Mouse (Mus musculus): ENCODE data around the gene Otop1. TPM values are rescaled to one million over a fixed set of nuclear protein-coding genes. Genes with fewer than 3 reads are reported as not detected.

The Otop1 gene
- polyA plus RNA-seq, 1 experiment from 2014 or later, result not detected

DNA sequence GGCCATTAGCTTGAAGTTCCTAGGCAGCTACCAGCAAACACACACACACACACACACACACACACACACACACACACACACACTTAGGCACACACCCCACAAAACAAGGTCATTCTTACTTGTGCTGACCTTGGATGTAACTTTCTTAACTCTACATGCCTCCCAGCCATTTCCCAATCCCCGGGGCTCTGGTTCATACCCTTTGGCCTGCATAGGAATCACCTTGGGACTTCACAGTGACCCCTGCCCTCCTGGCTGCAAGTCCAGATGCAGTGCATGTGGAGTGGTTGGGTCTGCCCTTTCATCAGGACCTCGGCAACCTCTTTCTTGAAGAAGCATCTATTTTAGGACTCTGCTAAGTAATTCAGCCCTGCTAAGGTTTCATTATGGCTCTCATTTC lies 29.5 kb downstream of the Otop1 start:
- no peak overlapping the region for H3K4me2 ChIP-seq

DNA sequence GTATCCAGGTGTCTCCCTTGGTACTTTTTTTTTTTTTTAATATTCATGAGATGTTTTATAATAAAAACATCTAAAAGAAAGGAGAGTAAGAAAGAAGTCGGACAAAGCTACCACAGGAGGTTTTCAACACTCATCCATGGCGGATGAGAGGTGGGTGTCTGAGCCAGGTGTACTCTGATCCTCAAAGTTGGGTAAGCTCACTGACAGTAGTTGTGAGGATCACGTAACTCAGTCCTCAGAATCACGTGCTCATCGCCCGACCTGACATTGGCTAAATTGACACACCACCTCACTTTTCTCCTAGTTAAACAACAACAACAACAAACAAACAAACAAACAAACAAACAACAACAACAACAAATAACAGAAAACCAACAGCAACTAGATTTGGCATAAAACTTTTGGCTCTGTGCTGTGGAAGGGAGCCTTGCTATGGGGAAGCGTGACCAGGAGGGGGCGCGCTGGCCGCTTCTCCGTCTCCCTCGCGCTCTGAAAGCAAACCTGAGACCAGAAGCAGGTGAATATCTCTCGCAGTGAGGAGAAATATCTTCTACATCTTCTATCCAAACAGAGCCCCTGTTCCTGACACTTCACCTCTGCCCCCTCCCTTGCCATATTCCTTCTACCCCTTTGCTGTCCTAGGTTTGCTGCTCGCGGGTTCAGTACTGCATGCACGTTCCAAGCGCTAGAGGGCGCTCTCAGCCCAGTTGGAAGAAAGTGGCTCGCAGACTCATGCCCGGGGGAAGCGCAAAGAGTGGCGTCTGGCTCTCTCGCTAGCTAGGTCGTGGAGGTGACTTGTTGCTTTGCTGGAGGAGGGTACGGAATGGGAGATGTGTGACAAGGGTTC lies 31.7 kb downstream of the Otop1 start:
- H3K27me3 ChIP-seq (replicated peaks), result no peaks in the 10 kb centered on the region; the same call in 1 of the 2 replicates
- peak overlapping the region; percentile 43 for H3K4me3 ChIP-seq (replicated peaks)
- H3K27ac ChIP-seq, result no peak overlapping the region
- peak; percentile 69 for ATAC-seq (ENCODE audit: insufficient read depth, low FRiP score, low read depth)
- no peaks in the 10 kb centered on the region for H3K36me3 ChIP-seq
- peak overlapping the region; percentile 76 for H3K4me2 ChIP-seq
- 8% methylated on average over 26 of the region's 26 CpGs for WGBS
- H3K4me1 ChIP-seq, result no peaks in the 10 kb centered on the region
- H3K9ac ChIP-seq, result no peak overlapping the region; the same call in 1 of the 2 replicates
- no peaks in the 10 kb centered on the region for H3K9me3 ChIP-seq

More for the DNA sequence above, 29.5 kb downstream of the Otop1 start:
- Histone ChIP-seq H3K4me3 (replicated peaks) (no peak overlapping the region), H3K9me3 (no peaks in the 10 kb centered on the region), H3K4me1 (no peaks in the 10 kb centered on the region), H3K27ac (no peak overlapping the region), H3K27me3 (replicated peaks) (no peaks in the 10 kb centered on the region; the same call in 1 of the 2 replicates), H3K36me3 (no peaks in the 10 kb centered on the region), H3K9ac (no peak overlapping the region)
- 69% methylated on average over 2 of the region's 2 CpGs for WGBS
- no peak for ATAC-seq (ENCODE audit: insufficient read depth, low FRiP score, low read depth)

DNA sequence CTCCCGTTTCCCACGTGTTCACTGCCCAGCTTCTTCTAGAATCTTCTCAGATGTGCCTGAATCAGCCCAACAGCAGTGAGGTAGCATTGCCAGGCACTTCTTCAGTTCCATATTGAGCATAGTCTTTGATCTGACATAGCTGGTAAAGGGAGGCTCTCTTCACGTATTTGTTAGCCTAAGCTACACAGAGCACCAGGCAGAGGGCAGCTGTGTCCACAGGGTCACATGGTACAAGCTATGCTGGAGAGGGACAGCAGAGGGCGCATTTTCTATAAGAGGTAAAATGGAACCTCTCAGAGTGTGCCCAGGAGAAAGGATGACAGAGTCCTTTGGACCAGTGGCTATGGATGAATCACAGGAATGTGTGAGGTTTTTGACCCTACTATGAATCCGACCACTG lies 33.1 kb downstream of the Otop1 start:
- no peak overlapping the region for H3K9ac ChIP-seq
- no peaks in the 10 kb centered on the region for H3K4me1 ChIP-seq
- H3K4me3 ChIP-seq (replicated peaks), result no peak overlapping the region
- ATAC-seq (ENCODE audit: insufficient read depth, low FRiP score, low read depth), result 0 out of 2 replicates have a peak, but pooled peaks have one; percentile 25
- H3K36me3 ChIP-seq, result no peaks in the 10 kb centered on the region
- 49% methylated on average over 5 of the region's 5 CpGs for WGBS
- H3K9me3 ChIP-seq, result no peaks in the 10 kb centered on the region
- H3K27ac ChIP-seq, result no peak overlapping the region
- no peak overlapping the region for H3K4me2 ChIP-seq
- no peaks in the 10 kb centered on the region; the same call in 1 of the 2 replicates for H3K27me3 ChIP-seq (replicated peaks)

DNA sequence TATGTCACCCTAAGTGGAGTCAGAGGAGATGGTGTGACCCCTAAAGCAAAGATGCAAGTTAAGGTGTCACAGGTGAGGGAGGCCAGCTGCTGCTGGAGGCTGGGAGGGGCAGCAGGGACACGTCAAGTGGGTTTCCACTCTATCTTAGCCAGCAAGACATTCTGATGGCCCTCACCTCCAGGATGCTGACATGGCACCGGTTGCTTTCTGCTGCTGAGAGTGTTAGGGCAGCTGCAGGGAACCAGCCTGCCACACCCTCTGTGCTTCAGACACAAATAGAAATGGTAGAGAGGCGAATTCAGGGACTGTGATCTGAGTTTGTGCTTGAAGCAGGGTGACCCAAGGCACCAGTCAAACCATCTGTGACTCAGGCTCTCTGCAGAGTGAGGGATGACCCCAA lies 34.0 kb downstream of the Otop1 start:
- Histone ChIP-seq H3K36me3 (no peaks in the 10 kb centered on the region), H3K9ac (no peak overlapping the region), H3K27me3 (replicated peaks) (no peaks in the 10 kb centered on the region; the same call in 1 of the 2 replicates), H3K4me3 (replicated peaks) (no peak overlapping the region), H3K27ac (no peak overlapping the region), H3K4me1 (no peaks in the 10 kb centered on the region), H3K9me3 (no peaks in the 10 kb centered on the region), H3K4me2 (no peak overlapping the region)
- ATAC-seq (ENCODE audit: insufficient read depth, low FRiP score, low read depth), result no peak
- 53% methylated on average over 3 of the region's 3 CpGs for WGBS

DNA sequence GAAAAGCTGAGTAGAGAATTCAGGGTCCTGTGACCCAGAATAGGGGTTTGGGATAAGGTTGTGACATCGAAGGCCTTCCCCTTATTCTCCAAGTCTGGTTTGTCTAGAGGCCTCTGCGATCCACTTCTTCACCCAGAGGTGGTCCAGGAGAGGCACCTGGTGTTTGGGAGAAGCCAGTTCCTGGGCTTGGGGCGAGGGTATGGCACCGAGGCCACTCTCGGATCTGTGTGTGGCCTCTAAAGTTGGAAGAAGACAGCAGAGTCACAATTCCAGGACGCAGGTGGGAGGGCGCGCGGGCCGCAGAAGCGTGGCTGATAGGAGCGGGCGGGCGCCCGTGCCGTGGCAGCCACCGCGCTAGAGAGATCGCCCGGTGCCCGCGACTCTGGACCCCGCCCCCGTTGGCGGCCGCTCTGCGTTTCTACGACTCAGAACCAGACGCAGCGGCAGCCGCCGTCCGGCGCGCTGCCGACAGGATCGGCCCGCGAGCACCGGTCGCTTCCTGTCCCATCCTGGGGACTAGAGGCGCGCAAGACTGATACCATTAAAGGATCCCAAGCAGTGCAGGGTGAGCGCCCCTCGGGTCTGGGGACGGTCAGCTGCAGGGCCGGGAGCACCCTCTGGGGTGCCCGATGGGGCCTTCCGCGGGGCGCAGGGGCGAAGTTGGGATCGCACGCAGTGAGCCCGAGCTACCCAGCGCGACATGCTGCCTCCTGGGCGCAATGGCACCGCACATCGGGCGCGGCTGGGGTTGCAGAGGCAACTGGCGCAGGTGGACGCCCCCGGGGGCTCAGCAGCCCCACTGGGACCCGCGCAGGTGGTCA lies 43.4 kb downstream of the Otop1 start, which contains the start of gene Drd5:
Gene Drd5, plus strand, starts transcription at position 402 of the 821 bp plus-strand sequence.
- no peaks in the 10 kb centered on the region for H3K9me3 ChIP-seq
- 3% methylated on average over 67 of the region's 67 CpGs for WGBS
- H3K27me3 ChIP-seq (replicated peaks), result peaks cover 55% of the 10 kb centered on the region
- H3K4me3 ChIP-seq (replicated peaks), result peak within 1 kb of the TSS; percentile 28
- no peak for ATAC-seq (ENCODE audit: insufficient read depth, low FRiP score, low read depth)
- H3K4me1 ChIP-seq, result peaks cover 5% of the 10 kb centered on the region; the same call in 1 of the 2 replicates
- peak within 1 kb of the TSS; percentile 56 for H3K4me2 ChIP-seq
- H3K36me3 ChIP-seq, result no peaks in the 10 kb centered on the region
- H3K9ac ChIP-seq, result no peak within 1 kb of the TSS
- no peak within 1 kb of the TSS for H3K27ac ChIP-seq

DNA sequence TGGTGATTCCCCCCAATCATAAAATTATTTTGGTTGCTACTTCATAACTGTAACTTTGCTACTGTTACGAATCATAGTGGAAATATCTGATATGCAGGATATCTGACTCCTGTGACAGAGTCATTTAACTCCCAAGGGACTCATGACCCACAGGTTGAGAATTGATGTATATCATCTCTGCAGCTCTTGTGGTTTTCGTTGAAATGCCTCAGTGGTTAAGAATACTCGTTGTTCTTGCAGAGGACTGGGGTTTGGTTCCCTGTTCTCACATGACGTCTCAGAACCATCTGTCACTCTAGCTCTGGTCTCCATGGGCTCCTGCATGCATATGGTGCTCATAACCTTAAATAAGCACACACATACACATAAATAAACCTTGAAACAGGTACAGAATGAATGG lies 57.6 kb downstream of the Otop1 start:
- no peak overlapping the region for H3K27ac ChIP-seq
- WGBS, result 72% methylated on average over 4 of the region's 4 CpGs

DNA sequence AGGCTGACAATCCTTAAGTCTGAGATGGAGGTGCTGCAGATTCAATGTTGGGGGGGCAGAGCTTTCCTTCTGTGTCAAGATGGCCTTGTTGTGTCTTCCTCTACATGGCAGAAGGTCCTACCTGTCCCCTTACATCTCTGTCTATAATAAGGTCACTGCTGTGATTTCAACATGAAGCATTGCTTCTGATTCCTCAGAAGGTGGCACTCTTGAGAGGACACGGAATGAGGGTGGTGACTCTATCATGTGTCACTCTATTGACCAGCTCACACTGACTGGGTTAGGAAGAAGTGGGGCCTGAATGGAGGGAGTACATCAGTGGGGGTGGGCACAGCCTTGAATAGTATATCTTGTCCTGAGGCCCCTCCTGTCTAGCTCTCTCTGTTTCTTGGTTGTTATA lies 58.8 kb downstream of the Otop1 start:
- H3K9me3 ChIP-seq, result no peaks in the 10 kb centered on the region
- H3K36me3 ChIP-seq, result no peaks in the 10 kb centered on the region
- no peak overlapping the region for H3K9ac ChIP-seq
- 44% methylated on average over 1 of the region's 1 CpGs for WGBS
- H3K27me3 ChIP-seq (replicated peaks), result no peaks in the 10 kb centered on the region
- H3K4me3 ChIP-seq (replicated peaks), result no peak overlapping the region
- no peaks in the 10 kb centered on the region for H3K4me1 ChIP-seq
- H3K4me2 ChIP-seq, result no peak overlapping the region
- no peak overlapping the region for H3K27ac ChIP-seq
- no peak for ATAC-seq (ENCODE audit: insufficient read depth, low FRiP score, low read depth)

More for the DNA sequence above, 57.6 kb downstream of the Otop1 start:
- Histone ChIP-seq H3K36me3 (no peaks in the 10 kb centered on the region), H3K4me3 (replicated peaks) (no peak overlapping the region), H3K9me3 (no peaks in the 10 kb centered on the region), H3K27me3 (replicated peaks) (no peaks in the 10 kb centered on the region), H3K9ac (no peak overlapping the region), H3K4me2 (no peak overlapping the region), H3K4me1 (no peaks in the 10 kb centered on the region)
- ATAC-seq (ENCODE audit: insufficient read depth, low FRiP score, low read depth), result no peak

DNA sequence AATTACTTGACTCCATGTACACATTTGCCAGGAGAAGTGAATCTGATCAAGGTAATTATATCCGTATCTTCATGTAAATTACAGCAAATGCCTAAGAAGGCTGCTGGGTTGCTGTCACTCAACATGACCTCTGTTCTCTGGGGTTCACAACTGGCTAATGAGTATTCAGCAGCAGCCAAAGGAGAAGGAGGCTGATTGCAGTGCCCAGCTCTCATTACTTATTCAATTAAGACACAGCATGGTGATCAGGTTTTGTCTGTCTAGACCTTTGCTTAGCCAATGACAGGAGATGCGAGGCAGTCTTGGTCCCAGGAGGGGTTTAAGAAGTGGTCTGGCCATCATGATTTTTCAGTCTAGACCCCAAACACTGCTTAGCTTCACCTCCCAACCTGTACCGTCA lies 67.3 kb downstream of the Otop1 start:
- no peak for ATAC-seq (ENCODE audit: insufficient read depth, low FRiP score, low read depth)
- no peak overlapping the region for H3K4me3 ChIP-seq (replicated peaks)
- 74% methylated on average over 3 of the region's 3 CpGs for WGBS

DNA sequence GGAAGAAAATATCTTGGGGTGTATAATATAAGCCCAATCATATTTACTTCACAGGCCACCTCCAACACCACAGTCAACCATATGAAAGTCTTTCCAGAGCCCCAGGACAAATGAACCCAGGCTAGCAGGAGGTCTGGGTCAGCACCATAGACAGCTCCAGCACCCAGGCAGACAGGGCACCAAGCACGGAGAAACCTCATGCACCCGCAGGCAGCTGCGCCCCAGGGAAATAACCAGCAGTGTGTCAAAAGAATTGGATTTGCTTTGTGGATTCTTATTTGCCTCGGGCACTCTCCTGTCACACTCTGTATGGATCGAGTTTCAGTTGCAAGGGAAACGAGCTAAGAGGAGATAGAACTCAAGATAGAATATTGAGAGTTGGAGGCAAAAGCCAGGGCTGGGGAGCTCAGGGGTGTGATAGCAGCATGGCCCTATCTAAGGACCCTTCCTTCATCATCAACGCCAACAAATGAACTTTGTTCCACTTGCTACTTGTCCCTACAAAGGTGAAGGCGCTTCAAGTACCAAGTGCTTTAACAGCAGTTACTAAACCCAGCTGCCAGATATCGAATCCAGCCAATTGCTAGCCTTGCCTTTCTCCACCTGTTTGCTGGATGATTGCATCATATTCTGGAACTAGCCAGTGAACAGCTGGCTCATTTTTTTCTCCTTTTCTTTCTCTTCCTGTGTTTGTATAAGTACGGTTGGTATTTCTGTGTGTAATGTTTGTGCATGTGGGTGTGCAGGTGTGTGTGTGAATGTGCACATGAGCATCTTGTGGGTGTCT lies 71.1 kb downstream of the Otop1 start:
- Histone ChIP-seq H3K4me2 (no peak overlapping the region), H3K36me3 (no peaks in the 10 kb centered on the region), H3K27me3 (replicated peaks) (no peaks in the 10 kb centered on the region), H3K27ac (no peak overlapping the region), H3K4me3 (replicated peaks) (no peak overlapping the region), H3K9me3 (no peaks in the 10 kb centered on the region), H3K4me1 (no peaks in the 10 kb centered on the region), H3K9ac (no peak overlapping the region)
- no peak for ATAC-seq (ENCODE audit: insufficient read depth, low FRiP score, low read depth)
- WGBS, result 26% methylated on average over 10 of the region's 10 CpGs

More for the DNA sequence above, 67.3 kb downstream of the Otop1 start:
- Histone ChIP-seq H3K27me3 (replicated peaks) (no peaks in the 10 kb centered on the region), H3K9ac (no peak overlapping the region), H3K9me3 (no peaks in the 10 kb centered on the region), H3K4me2 (no peak overlapping the region), H3K4me1 (no peaks in the 10 kb centered on the region), H3K27ac (no peak overlapping the region), H3K36me3 (no peaks in the 10 kb centered on the region)

DNA sequence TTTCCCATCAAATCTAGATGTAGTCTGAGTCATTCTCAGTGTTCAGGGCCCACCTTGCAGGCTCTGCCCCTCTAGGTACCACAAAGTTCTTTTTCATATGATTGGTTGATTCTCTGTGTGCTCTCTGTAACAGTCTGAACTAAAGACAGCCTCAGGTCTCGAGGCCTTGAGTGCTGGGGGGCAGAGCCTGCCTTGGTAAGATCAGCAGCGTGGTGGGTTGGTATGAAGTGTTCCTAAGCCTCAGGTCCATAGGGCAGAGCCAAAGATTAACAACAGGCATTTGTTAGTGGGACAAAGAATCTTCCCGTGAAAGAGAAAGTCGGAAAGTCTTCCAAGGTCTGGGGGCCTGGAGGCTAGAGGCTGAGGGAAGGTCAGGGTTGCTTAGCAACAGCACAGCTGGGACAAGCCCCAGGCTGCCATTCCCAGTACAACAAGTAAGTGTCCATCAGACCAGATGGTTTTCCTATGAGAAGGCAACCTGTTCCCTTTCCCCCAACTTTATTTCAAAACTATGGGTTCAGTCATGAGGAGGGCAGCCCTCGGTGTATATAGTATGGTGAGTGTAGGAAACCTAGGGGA lies 74.7 kb downstream of the Otop1 start:
- H3K36me3 ChIP-seq, result no peaks in the 10 kb centered on the region
- no peaks in the 10 kb centered on the region for H3K4me1 ChIP-seq
- no peak overlapping the region for H3K27ac ChIP-seq
- H3K9ac ChIP-seq, result no peak overlapping the region
- no peak for ATAC-seq (ENCODE audit: insufficient read depth, low FRiP score, low read depth)
- H3K4me3 ChIP-seq (replicated peaks), result no peak overlapping the region
- WGBS, result 46% methylated on average over 5 of the region's 5 CpGs
- no peaks in the 10 kb centered on the region for H3K27me3 ChIP-seq (replicated peaks)
- no peaks in the 10 kb centered on the region for H3K9me3 ChIP-seq
- H3K4me2 ChIP-seq, result no peak overlapping the region

Data from stomach, embryonic 15.5 days (tissue).